Mouse (Mus musculus): ENCODE measurements around the gene Cmtm6. TPM values are rescaled to one million over a fixed set of nuclear protein-coding genes. Genes with fewer than 3 reads are reported as not detected.

Gene Cmtm6
- polyA plus RNA-seq, 1 experiment: 57.7 TPM

DNA sequence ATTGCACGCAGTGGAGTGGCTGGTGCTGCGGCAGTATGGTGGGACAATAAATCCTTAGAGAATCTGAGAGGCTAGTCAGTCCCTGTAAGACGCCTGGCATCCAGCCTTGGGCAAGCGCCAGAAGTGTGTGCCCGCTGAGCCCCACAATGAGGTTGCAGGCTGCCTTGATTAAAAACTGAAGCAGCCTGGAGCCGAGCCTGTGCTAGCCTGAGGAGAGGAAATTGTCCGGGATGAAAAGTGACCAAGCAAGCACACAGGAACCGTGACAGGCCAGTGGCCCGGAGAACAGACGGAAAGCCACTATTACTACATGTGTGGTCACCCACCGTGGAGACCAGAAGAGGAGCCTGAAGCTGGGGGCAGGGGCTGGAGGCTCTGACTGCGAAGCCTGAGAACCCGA lies 36.1 kb downstream of the Cmtm6 start:
- 80% methylated on average over 13 of the region's 13 CpGs for WGBS
- no peak for DNase-seq (ENCODE audit: low read depth, low spot score)

DNA sequence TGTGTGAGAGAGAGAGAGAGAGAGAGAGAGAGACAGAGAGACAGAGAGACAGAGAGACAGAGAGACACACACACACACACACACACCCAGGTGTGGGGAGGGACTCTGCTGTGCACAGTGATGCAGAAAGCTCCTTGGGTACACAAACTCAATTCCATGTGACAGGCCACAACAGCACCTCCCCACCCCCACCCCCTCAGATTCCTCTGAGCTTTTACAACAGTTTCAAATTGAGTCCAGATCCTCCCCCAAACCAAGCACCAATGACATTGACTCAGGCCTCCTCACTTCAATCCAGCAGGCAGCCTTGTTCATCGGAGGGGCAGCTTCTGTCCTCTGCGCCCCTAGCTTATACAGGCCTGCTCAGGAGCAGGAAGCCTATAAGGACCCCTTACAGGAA lies 36.6 kb downstream of the Cmtm6 start:
- DNase-seq (ENCODE audit: low read depth, low spot score): no peak
- 84% methylated on average over 2 of the region's 2 CpGs for WGBS

GRCm38 (mm10) chr9:114768066-114768465 lies 37.1 kb downstream of the Cmtm6 start:
- 82% methylated on average over 10 of the region's 10 CpGs for WGBS
- no peak for DNase-seq (ENCODE audit: low read depth, low spot score)

GRCm38 (mm10) chr9:114770224-114770623 lies 39.3 kb downstream of the Cmtm6 start:
- WGBS: 79% methylated on average over 4 of the region's 4 CpGs
- DNase-seq (ENCODE audit: low read depth, low spot score): no peak

- 85% methylated on average over 7 of the region's 7 CpGs for WGBS
- no peak for DNase-seq (ENCODE audit: low read depth, low spot score)
Observed at GRCm38 (mm10) chr9:114771565-114771964, 40.6 kb downstream of the Cmtm6 start.

GRCm38 (mm10) chr9:114774629-114775028 lies 43.7 kb downstream of the Cmtm6 start:
- WGBS: 71% methylated on average over 6 of the region's 6 CpGs
- no peak for DNase-seq (ENCODE audit: low read depth, low spot score)

GRCm38 (mm10) chr9:114775272-114775671 lies 44.4 kb downstream of the Cmtm6 start:
- WGBS: 69% methylated on average over 4 of the region's 4 CpGs
- no peak for DNase-seq (ENCODE audit: low read depth, low spot score)

DNA sequence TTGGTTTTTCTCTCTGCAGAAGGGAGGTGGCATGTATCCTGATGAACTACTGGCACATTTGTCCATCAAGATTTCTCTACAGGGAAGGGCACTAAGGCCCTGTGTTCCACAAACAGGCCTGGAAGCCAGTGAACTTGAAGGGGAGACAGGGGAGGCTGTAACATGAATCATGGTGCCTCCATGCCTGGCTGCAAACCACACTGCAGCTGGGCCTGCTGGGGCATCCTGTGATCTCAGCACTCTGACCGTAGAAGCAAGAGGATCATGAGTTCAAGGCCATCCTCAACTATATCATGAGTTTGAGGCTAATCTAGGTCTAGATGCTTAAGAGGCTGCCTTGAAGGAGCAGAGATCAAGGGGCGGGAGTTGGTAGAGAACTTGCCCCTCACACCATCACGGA lies 45.4 kb downstream of the Cmtm6 start:
- no peak for DNase-seq (ENCODE audit: low read depth, low spot score)
- WGBS: 99% methylated on average over 3 of the region's 3 CpGs

DNA sequence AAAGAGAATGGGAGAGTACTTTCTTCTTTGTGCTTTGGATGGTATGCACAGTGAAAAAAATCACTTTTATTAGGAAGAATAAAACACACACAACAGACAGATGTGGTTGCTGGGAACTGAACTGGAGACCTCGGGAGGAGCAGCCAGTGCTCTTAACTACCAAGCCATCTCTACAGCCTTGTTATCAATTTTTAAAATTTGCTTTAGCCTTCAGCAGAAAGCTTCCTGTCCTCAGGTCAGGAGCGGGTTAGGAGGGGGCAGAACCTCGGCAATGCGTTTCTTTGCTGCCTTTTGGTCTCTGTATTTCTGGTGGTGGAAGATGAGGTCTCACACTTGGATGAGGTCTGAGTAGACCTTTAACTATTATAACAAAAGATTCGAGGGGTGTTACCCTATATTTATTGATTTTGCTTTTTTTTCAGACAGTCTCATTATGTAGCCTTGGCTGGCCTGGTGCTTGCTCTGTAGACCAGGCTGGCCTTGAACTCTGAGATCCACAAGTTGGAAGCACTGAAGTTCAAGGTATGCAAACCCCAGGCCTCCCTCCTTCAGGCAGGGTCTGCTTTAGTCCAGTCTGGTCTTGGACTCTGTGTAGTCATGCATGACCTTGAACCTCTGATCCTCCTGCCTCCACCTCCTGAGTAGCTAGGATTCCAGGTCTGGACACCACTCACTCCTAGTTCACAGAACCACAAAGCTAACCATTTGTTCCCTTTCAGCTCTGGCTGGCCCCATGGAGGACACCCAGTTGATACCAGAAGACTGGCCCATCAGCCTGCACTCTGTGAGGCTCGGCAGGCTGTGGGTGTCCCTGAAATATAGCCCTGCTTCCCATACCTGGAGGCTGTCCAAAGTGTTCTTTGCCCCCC lies 46.5 kb downstream of the Cmtm6 start:
- 68% methylated on average over 6 of the region's 6 CpGs for WGBS
- no peak for DNase-seq (ENCODE audit: low read depth, low spot score)

DNA sequence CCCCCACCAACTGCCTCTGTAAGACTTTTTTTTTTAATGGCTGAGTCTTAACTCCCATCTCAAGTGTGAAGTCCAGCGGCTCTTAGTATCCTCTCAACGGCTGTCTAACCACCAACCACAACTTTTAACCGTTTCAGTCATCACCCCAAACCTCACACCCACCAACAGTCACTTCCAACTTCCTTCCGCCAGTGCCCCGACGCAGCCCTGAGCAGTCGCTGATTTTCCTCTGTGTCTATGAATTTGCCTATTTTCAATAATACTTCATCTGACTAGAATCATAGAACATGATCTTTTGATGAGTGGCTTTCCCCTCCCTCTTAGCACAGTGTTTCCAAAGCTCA lies 47.1 kb downstream of the Cmtm6 start:
- DNase-seq (ENCODE audit: low read depth, low spot score): no peak
- WGBS: 72% methylated on average over 7 of the region's 7 CpGs

DNA sequence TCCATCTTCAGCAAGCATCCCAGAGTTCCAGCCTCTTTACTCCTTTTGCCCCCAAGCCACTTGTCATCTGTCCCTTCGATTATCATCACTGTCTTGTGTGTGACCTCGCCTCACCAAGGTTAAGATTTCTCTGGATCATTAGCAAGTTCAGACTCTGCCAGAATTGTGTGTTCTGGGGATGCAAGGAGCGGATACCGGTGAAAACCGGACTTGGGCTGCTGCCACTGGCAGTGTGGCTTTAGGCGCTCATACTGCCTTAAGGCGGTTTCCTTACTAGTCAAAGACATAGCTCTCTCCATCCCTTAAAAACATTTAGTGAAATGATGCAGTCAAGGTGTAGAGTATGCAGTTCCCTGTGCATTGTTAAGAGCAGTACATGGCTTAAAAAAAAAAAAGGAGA lies 48.0 kb downstream of the Cmtm6 start:
- 93% methylated on average over 7 of the region's 7 CpGs for WGBS
- DNase-seq (ENCODE audit: low read depth, low spot score): no peak

- DNase-seq (ENCODE audit: low read depth, low spot score): no peak
- 62% methylated on average over 23 of the region's 23 CpGs for WGBS
Observed at GRCm38 (mm10) chr9:114779984-114780745, 49.2 kb downstream of the Cmtm6 start.

DNA sequence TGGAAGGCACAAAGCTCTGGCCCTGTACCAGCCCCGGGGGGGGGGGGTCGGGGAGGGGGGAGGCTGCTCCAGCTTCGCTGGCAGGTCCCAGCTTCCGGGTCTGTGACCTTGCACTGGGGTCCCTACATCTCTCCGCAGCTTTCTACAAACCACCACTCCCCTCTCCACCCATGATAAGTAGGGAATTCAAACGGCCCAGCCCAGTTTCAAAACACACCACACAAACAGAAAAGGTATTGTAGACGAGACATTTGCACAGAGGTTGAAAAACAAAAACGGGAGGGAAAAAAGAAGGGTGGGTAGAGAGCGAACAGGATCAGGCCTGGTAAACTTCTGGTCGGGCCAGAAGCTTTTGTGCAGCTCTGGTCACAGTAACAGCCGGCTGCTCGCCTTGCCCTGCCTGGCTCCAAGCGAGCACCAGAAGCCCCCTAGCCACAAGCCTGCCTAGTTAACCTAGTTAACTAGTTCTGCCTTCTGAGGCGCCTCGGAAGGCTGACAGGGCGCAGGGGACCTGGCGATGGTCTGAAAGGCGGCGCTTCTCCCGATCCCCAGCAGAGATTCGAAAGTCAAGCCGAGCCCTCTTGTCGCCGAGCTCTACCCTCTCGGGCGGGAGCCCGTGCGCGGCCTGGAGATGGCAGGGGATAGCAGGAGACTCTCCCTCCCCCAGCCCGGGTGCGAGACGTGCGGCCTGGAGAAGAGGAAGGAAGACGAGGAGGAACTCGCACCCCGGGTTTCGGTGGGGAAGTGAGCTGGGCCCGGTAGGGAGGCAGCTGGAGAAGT lies 50.0 kb downstream of the Cmtm6 start:
- WGBS: 2% methylated on average over 38 of the region's 38 CpGs
- DNase-seq (ENCODE audit: low read depth, low spot score): no peak

DNA sequence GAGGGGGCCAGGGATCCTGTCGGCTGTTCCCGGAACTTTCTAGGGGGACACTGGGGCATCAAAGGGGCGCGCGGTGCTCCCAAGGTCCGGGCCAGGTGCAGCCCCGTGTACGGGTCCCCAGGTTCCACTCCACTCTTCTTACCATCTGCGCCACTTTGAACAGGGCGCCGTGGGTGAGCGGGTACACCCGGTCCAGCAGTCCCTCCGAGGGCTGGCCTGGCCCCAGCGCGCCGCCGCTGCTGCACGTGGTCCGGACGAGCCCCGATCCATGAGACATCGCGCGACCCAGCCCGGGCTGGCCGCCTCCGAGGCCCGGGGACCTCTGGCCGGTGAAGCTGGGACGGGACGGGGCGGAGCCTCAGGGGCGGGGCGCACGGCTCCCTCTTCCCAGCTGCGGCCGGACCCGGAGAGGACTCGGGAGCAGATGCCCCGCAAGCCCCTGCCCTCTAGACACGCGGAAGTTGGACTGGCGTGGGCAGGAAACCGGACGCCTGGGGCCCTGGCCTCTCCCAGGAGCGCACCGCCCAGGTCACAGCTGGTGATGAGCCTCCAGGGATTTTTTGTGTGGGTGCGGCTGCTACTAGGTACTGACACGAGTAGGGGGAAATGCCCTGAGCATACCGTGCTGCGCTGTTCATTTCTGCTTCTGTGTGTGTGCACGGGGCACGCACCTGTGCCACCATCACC lies 50.8 kb downstream of the Cmtm6 start, which contains the start of gene Cmtm7:
Gene Cmtm7 (minus strand): TSS at position 331 of the 687 bp plus-strand sequence.
- WGBS: under 1% methylated on average over 54 of the region's 54 CpGs
- DNase-seq (ENCODE audit: low read depth, low spot score): no peak

DNA sequence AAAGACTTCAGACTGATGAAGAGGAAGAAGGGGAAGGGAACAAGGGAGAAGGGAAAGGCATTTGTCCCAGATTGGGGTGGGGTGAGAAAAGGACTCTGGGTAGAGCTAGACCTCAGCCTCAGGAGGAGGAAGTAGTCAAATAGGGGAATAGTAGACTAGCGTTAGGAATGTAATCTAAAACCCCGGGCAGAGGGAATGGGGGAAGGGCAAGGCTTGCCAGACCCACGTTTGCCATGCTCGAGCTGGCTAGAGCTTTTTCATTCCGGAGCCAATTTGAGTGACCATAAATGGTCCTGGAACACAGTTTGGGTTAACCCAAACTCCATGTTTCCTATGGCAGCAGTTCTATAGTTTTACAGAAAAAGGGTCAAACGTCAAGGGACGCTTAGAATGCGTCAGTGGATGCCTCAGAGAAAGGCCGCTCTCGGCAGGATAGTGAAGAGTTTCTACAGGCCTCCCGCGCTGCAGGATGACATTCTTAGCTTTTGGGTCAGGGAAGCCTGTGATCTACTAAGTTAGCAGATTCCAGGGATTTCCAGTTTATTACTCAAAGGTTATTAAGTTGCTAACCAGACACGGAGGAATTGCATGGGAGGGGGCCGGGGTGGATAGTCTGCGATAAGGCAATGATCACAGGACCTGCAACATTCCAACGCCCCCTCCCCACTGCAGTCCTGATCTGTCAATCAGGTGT lies 54.7 kb downstream of the Cmtm6 start:
- 41% methylated on average over 16 of the region's 16 CpGs for WGBS
- no peak for DNase-seq (ENCODE audit: low read depth, low spot score)

DNA sequence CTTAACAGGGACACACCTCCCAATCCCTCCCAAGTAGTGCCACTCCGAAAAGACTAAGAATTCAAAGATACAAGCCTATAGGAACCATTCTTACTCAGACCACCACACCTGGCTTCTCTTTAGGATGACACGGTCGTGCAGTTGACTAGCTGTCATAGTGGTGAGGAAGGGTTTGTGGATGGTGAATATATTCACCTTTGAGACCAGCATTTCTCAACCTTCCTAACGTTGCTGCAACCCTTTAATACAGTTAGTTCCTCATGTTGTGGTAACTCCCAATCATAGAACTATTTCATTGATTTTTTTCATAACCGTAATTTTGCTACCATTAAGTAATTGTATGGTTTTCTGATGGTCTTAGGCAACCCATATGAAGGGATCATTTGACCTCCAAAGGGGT lies 56.2 kb downstream of the Cmtm6 start:
- WGBS: 91% methylated on average over 5 of the region's 5 CpGs

GRCm38 (mm10) chr9:114787716-114788115 lies 56.8 kb downstream of the Cmtm6 start:
- DNase-seq (ENCODE audit: low read depth, low spot score): no peak

More for the DNA sequence above, 56.2 kb downstream of the Cmtm6 start:
- DNase-seq (ENCODE audit: low read depth, low spot score): no peak

DNA sequence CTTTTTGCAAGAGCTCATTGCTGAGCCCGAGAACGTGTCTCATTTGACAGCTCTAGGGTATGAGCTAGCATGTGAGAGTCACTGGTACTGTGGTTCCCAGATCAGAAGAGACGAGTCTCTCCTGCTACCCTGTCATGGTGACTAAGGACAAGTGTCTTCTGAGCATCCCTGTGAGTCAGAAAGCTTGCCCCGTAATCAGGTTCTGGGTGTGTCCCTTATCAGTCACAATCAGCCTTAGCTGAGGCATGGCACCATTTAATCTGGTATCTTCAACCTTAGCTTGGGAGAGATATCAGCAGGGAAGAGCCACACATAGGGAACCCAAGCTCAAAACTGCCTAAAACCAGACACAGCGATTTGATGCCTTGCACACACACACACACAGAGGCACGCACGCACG lies 57.8 kb downstream of the Cmtm6 start:
- 78% methylated on average over 8 of the region's 8 CpGs for WGBS
- DNase-seq (ENCODE audit: low read depth, low spot score): no peak

More at GRCm38 (mm10) chr9:114787716-114788115, 56.8 kb downstream of the Cmtm6 start:
- 84% methylated on average over 7 of the region's 7 CpGs for WGBS

DNA sequence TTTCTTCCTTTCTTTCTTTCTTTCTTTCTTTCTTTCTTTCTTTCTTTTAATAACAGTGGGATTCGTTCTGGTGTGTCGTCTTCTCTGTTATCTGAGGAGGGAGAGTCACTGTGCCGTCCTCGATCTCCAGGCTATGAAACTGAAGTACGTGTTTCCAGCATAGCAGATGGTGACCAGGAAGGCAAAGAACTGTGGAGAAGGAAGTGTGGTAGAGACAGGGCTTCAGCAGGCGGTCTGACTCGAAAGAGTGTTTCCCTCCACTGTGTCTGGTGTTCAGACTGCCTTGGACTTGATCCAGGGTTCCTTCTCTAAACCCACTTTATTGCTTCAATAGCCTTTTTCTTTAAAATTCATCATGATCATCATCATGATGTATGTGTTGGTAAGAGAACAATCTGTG lies 58.6 kb downstream of the Cmtm6 start:
- 55% methylated on average over 7 of the region's 7 CpGs for WGBS
- DNase-seq (ENCODE audit: low read depth, low spot score): no peak

All from large intestine, adult 2 months (tissue).